Mouse (Mus musculus): Measurements from ENCODE around the gene Cdiptos. TPM values are rescaled to one million over a fixed set of nuclear protein-coding genes. Genes with fewer than 3 reads are reported as not detected.

Gene Cdiptos
- polyA plus RNA-seq, 1 experiment, result 1.0 TPM

DNA sequence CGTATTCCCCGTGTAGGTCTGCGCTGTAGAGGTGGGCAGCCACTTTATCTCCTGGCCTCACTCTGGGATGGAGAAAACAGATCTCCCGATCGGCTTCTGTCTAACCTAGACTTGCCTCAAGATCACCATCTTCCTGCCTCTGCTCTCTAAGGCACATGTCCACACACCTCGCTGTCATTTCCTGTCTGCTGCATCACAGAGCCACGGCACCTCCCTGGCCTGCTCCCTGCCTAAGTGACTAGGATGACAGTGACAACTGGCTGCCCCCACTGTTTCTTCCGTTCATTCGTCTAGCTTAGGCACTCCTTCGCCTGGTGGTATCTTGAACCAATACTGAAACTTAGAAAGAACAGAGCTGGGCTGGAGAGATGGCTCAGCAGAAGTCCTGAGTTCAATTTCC is 23.7 kb upstream of the Cdiptos start:
- Histone ChIP-seq H3K4me1 (replicated peaks; ENCODE audit: control insufficient read depth, insufficient read depth, low read length) (peaks cover 5% of the 10 kb centered on the region; the same call in 1 of the 2 replicates), H3K36me3 (ENCODE audit: control insufficient read depth, insufficient read depth, low read length) (no peaks in the 10 kb centered on the region; the same call in 1 of the 2 replicates), H3K27ac (ENCODE audit: control insufficient read depth, insufficient read depth, low read length) (no peak overlapping the region), H3K4me3 (ENCODE audit: control insufficient read depth, insufficient read depth, low read length) (no peak overlapping the region), H3K27me3 (ENCODE audit: control insufficient read depth, insufficient read depth, low read length) (no peaks in the 10 kb centered on the region)
- WGBS, result 70% methylated on average over 10 of the region's 10 CpGs
- TF ChIP-seq CTCF (IDR thresholded peaks at IDR 0.05; ENCODE audit: borderline replicate concordance, control insufficient read depth, extremely low read depth, insufficient read depth, low read length, poor library complexity) (no peak), POLR2A (IDR thresholded peaks at IDR 0.05; ENCODE audit: control insufficient read depth, extremely low read depth, insufficient read depth, low read length, poor library complexity) (no peak)
- DNase-seq, result no peak

DNA sequence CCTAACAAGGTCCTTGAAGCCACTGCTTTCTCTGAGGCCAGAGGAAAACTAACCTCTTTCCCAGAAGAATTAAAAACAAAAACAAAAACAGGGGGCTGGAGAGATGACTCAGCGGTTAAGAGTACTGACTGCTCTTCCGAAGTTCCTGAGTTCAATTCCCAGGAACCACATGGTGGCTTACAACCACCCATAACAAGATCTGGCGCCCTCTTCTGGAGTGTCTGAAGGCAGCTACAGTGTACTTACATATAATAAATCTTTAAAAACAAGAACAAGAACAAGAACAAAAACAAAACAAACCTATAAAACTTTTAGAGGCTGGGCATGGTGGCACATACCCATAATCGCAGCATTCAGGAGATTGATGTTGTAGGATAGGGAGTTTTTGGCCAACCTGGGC is 20.6 kb upstream of the Cdiptos start:
- WGBS, result 87% methylated on average over 4 of the region's 4 CpGs

DNA sequence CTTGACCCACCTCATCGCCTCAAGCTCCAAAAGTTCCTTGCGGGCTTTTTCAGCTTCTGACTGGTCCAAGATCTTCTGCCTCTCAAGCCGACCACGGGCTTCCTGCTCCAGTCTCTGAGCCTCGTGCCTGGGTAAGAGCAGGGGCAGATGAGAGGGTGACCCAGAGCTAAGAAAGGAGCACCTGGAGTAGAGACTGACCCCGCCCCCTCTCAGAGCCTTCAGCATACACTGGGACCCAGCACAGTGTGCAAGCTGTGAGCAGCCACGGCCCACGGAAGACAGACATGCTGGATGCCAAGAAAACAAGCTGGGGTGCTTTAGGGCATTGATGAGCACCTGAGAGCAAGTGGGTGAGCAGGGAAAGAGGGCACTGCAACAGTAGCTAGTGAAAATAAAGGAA is 12.9 kb upstream of the Cdiptos start:
- no peak for DNase-seq
- no peak for TF ChIP-seq CTCF (IDR thresholded peaks at IDR 0.05; ENCODE audit: borderline replicate concordance, control insufficient read depth, extremely low read depth, insufficient read depth, low read length, poor library complexity)
- TF ChIP-seq POLR2A (IDR thresholded peaks at IDR 0.05; ENCODE audit: control insufficient read depth, extremely low read depth, insufficient read depth, low read length, poor library complexity), result no peak
- WGBS, result 71% methylated on average over 8 of the region's 8 CpGs
- no peak overlapping the region for H3K27ac ChIP-seq (ENCODE audit: control insufficient read depth, insufficient read depth, low read length)
- no peak overlapping the region for H3K4me3 ChIP-seq (ENCODE audit: control insufficient read depth, insufficient read depth, low read length)
- peaks cover 7% of the 10 kb centered on the region for H3K4me1 ChIP-seq (replicated peaks; ENCODE audit: control insufficient read depth, insufficient read depth, low read length)
- no peaks in the 10 kb centered on the region for H3K36me3 ChIP-seq (ENCODE audit: control insufficient read depth, insufficient read depth, low read length)
- no peaks in the 10 kb centered on the region for H3K27me3 ChIP-seq (ENCODE audit: control insufficient read depth, insufficient read depth, low read length)

More for the DNA sequence above, 20.6 kb upstream of the Cdiptos start:
- H3K4me3 ChIP-seq (ENCODE audit: control insufficient read depth, insufficient read depth, low read length), result no peak overlapping the region
- no peak overlapping the region for H3K27ac ChIP-seq (ENCODE audit: control insufficient read depth, insufficient read depth, low read length)
- TF ChIP-seq CTCF (IDR thresholded peaks at IDR 0.05; ENCODE audit: borderline replicate concordance, control insufficient read depth, extremely low read depth, insufficient read depth, low read length, poor library complexity), result no peak
- TF ChIP-seq POLR2A (IDR thresholded peaks at IDR 0.05; ENCODE audit: control insufficient read depth, extremely low read depth, insufficient read depth, low read length, poor library complexity), result no peak
- no peak for DNase-seq
- H3K4me1 ChIP-seq (replicated peaks; ENCODE audit: control insufficient read depth, insufficient read depth, low read length), result peaks cover 5% of the 10 kb centered on the region; the same call in 1 of the 2 replicates
- no peaks in the 10 kb centered on the region for H3K27me3 ChIP-seq (ENCODE audit: control insufficient read depth, insufficient read depth, low read length)
- H3K36me3 ChIP-seq (ENCODE audit: control insufficient read depth, insufficient read depth, low read length), result no peaks in the 10 kb centered on the region; the same call in 1 of the 2 replicates

DNA sequence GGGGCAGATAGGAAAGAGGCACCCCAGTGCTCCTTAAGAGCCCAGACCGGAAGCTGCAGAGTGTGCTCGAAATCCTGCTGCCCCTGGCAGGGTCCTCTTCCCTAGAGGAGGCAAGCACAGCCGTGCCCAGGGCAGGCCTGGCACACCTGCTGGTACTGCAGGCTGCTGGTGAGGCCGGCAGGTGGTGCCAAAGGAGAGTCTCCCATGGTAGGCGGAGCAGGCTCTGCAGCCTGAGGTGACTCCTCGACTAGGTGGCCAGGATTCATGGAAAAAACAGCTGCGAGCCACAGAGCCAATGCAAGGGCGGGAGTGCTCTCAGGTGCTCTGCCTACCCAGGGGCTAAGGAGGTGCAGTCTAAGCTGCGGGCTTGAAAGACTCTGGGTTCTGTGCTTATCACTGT is 10.4 kb upstream of the Cdiptos start:
- Histone ChIP-seq H3K4me1 (replicated peaks; ENCODE audit: control insufficient read depth, insufficient read depth, low read length) (peaks cover 7% of the 10 kb centered on the region), H3K4me3 (ENCODE audit: control insufficient read depth, insufficient read depth, low read length) (no peak overlapping the region), H3K27me3 (ENCODE audit: control insufficient read depth, insufficient read depth, low read length) (no peaks in the 10 kb centered on the region), H3K27ac (ENCODE audit: control insufficient read depth, insufficient read depth, low read length) (no peak overlapping the region), H3K36me3 (ENCODE audit: control insufficient read depth, insufficient read depth, low read length) (no peaks in the 10 kb centered on the region)
- peak; percentile 57 for DNase-seq
- WGBS, result 53% methylated on average over 9 of the region's 9 CpGs
- TF ChIP-seq CTCF (IDR thresholded peaks at IDR 0.05; ENCODE audit: borderline replicate concordance, control insufficient read depth, extremely low read depth, insufficient read depth, low read length, poor library complexity), result peak; percentile 83; the same call in 1 of the 2 replicates
- TF ChIP-seq POLR2A (IDR thresholded peaks at IDR 0.05; ENCODE audit: control insufficient read depth, extremely low read depth, insufficient read depth, low read length, poor library complexity), result no peak

DNA sequence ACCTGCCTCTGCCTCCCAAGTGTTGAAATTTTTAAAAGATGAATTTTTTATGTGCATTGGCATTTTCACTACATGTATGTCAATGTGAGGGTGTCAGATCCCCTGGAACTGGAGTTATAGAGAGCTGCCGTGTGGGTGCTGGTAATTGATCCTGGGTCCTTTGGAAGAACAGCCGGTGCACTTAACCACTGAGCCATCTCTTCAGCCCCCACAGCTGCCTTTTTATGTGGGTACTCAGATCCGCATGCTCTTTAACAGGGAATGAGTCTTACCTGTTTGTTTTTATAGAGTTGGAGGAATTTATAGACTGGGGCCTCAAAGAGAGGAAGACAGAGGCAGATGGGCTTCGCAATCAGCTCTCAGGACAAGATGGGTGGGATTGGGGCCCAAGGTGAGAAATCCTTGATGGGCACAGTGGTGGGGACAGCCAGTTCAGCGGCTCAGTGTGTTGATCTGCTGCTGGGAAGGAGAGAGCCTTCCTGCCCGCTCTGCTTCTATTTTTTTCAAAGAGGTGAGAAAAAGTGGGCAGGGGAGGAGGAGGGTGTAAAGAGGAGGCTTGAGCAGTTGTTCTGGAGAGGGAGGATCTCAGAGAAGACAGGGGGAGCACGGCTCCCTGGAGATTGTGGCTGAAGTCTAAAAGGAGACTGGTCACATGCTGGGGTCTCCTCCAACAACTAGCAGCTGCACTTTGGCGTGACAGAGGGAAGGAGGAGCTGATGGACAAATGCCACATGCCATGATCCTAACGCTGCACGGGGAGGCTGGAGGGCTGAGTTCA is 9.0 kb upstream of the Cdiptos start:
- no peak for TF ChIP-seq POLR2A (IDR thresholded peaks at IDR 0.05; ENCODE audit: control insufficient read depth, extremely low read depth, insufficient read depth, low read length, poor library complexity)
- TF ChIP-seq CTCF (IDR thresholded peaks at IDR 0.05; ENCODE audit: borderline replicate concordance, control insufficient read depth, extremely low read depth, insufficient read depth, low read length, poor library complexity), result no peak
- WGBS, result 84% methylated on average over 10 of the region's 10 CpGs
- Histone ChIP-seq H3K27me3 (ENCODE audit: control insufficient read depth, insufficient read depth, low read length) (no peaks in the 10 kb centered on the region), H3K27ac (ENCODE audit: control insufficient read depth, insufficient read depth, low read length) (no peak overlapping the region), H3K4me1 (replicated peaks; ENCODE audit: control insufficient read depth, insufficient read depth, low read length) (peaks cover 7% of the 10 kb centered on the region), H3K36me3 (ENCODE audit: control insufficient read depth, insufficient read depth, low read length) (peaks cover 7% of the 10 kb centered on the region), H3K4me3 (ENCODE audit: control insufficient read depth, insufficient read depth, low read length) (no peak overlapping the region)
- DNase-seq, result no peak

DNA sequence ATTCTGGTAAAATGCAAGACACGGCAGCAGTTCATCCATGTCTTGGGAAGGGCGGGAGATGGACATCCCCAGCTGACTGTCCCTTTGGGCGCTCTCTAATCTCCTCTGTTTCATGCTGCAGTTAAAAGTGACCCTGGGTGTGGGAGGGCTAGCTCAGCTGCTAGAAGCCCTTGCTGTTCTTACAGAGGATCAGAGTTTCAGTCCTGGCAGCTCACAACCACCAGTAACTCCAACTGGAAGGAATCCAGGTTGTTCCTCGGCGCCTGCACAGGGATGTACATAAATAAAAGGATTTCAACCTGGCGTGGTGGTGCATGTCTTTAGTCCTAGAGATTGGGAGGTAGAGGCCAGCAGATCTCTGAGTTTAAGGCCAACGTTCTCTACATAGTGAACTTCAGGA is 7.2 kb upstream of the Cdiptos start:
- TF ChIP-seq CTCF (IDR thresholded peaks at IDR 0.05; ENCODE audit: borderline replicate concordance, control insufficient read depth, extremely low read depth, insufficient read depth, low read length, poor library complexity) (no peak), POLR2A (IDR thresholded peaks at IDR 0.05; ENCODE audit: control insufficient read depth, extremely low read depth, insufficient read depth, low read length, poor library complexity) (no peak)
- 91% methylated on average over 7 of the region's 7 CpGs for WGBS
- no peaks in the 10 kb centered on the region for H3K27me3 ChIP-seq (ENCODE audit: control insufficient read depth, insufficient read depth, low read length)
- peaks cover 20% of the 10 kb centered on the region for H3K36me3 ChIP-seq (ENCODE audit: control insufficient read depth, insufficient read depth, low read length)
- peaks cover 13% of the 10 kb centered on the region for H3K4me1 ChIP-seq (replicated peaks; ENCODE audit: control insufficient read depth, insufficient read depth, low read length)
- H3K27ac ChIP-seq (ENCODE audit: control insufficient read depth, insufficient read depth, low read length), result no peak overlapping the region
- no peak overlapping the region for H3K4me3 ChIP-seq (ENCODE audit: control insufficient read depth, insufficient read depth, low read length)
- no peak for DNase-seq

Data from thymus, adult 2 months (tissue).